Mouse (Mus musculus): Measurements from ENCODE around the gene Rlim. TPM values are rescaled to one million over a fixed set of nuclear protein-coding genes. Genes with fewer than 3 reads are reported as not detected.
A peak's percentile ranks its signal among the peaks of the same experiment; 100 is the strongest.

The Rlim gene
- polyA plus RNA-seq, 1 experiment from 2014 or later, result 34.2 TPM

GRCm38 (mm10) chrX:103984992-103985391, 3.9 kb upstream of the Rlim start:
- Histone ChIP-seq H3K4me2 (replicated peaks; ENCODE audit: low read depth, low read length) (no peak overlapping the region), H3K9ac (replicated peaks; ENCODE audit: low read length) (no peak overlapping the region), H3K9me3 (ENCODE audit: low read length) (peaks cover 3% of the 10 kb centered on the region; the same call in 1 of the 2 replicates), H3K4me1 (ENCODE audit: insufficient read depth, low read length) (no peaks in the 10 kb centered on the region), H3K27me3 (ENCODE audit: insufficient read depth, low read length) (peaks cover 8% of the 10 kb centered on the region; the same call in 1 of the 2 replicates), H3K36me3 (ENCODE audit: insufficient read depth, low read length) (no peaks in the 10 kb centered on the region), H3K27ac (ENCODE audit: low read length) (no peak overlapping the region), H3K4me3 (ENCODE audit: low read length) (no peak overlapping the region)
- no peak for ATAC-seq (ENCODE audit: low FRiP score, low TSS enrichment)
- WGBS, result 44% methylated on average over 5 of the region's 5 CpGs

GRCm38 (mm10) chrX:103981806-103982205, 722 bp upstream of the Rlim start:
- Histone ChIP-seq H3K27me3 (ENCODE audit: insufficient read depth, low read length) (peaks cover 3% of the 10 kb centered on the region; the same call in 1 of the 2 replicates), H3K9ac (replicated peaks; ENCODE audit: low read length) (no peak overlapping the region), H3K4me3 (ENCODE audit: low read length) (peak overlapping the region; percentile 79), H3K4me2 (replicated peaks; ENCODE audit: low read depth, low read length) (peak overlapping the region; percentile 52), H3K27ac (ENCODE audit: low read length) (peak overlapping the region; percentile 90), H3K36me3 (ENCODE audit: insufficient read depth, low read length) (no peaks in the 10 kb centered on the region), H3K9me3 (ENCODE audit: low read length) (peaks cover 3% of the 10 kb centered on the region; the same call in 1 of the 2 replicates), H3K4me1 (ENCODE audit: insufficient read depth, low read length) (no peaks in the 10 kb centered on the region)
- no peak for ATAC-seq (ENCODE audit: low FRiP score, low TSS enrichment)
- 82% methylated on average over 10 of the region's 10 CpGs for WGBS

- no peaks in the 10 kb centered on the region for H3K4me1 ChIP-seq (ENCODE audit: insufficient read depth, low read length)
- peak; percentile 44 for ATAC-seq (ENCODE audit: low FRiP score, low TSS enrichment)
- H3K9me3 ChIP-seq (ENCODE audit: low read length), result peaks cover 3% of the 10 kb centered on the region; the same call in 1 of the 2 replicates
- no peaks in the 10 kb centered on the region for H3K36me3 ChIP-seq (ENCODE audit: insufficient read depth, low read length)
- H3K4me3 ChIP-seq (ENCODE audit: low read length), result peak overlapping the region; percentile 79
- H3K27ac ChIP-seq (ENCODE audit: low read length), result peak overlapping the region; percentile 90
- peak overlapping the region; percentile 86 for H3K9ac ChIP-seq (replicated peaks; ENCODE audit: low read length)
- peak overlapping the region; percentile 57 for H3K4me2 ChIP-seq (replicated peaks; ENCODE audit: low read depth, low read length)
- WGBS, result 34% methylated on average over 49 of the region's 51 CpGs
- no peaks in the 10 kb centered on the region; the same call in 1 of the 2 replicates for H3K27me3 ChIP-seq (ENCODE audit: insufficient read depth, low read length)
These were observed 405 bp downstream of the Rlim start for GRCm38 (mm10) chrX:103980590-103981168.

GRCm38 (mm10) chrX:103980036-103980435, 1.0 kb downstream of the Rlim start:
- Histone ChIP-seq H3K27me3 (ENCODE audit: insufficient read depth, low read length) (no peaks in the 10 kb centered on the region; the same call in 1 of the 2 replicates), H3K36me3 (ENCODE audit: insufficient read depth, low read length) (no peaks in the 10 kb centered on the region), H3K4me1 (ENCODE audit: insufficient read depth, low read length) (no peaks in the 10 kb centered on the region), H3K9me3 (ENCODE audit: low read length) (peaks cover 3% of the 10 kb centered on the region; the same call in 1 of the 2 replicates), H3K4me2 (replicated peaks; ENCODE audit: low read depth, low read length) (peak overlapping the region; percentile 57), H3K27ac (ENCODE audit: low read length) (peak overlapping the region; percentile 90), H3K9ac (replicated peaks; ENCODE audit: low read length) (peak overlapping the region; percentile 86), H3K4me3 (ENCODE audit: low read length) (peak overlapping the region; percentile 79)
- 23% methylated on average over 12 of the region's 12 CpGs for WGBS
- peak; percentile 25; the same call in 1 of the 2 replicates for ATAC-seq (ENCODE audit: low FRiP score, low TSS enrichment)

GRCm38 (mm10) chrX:103939701-103940100, 41.4 kb downstream of the Rlim start:
- 88% methylated on average over 3 of the region's 3 CpGs for WGBS
- H3K27ac ChIP-seq (ENCODE audit: low read length), result no peak overlapping the region

GRCm38 (mm10) chrX:103937333-103937732, 43.8 kb downstream of the Rlim start:
- Histone ChIP-seq H3K4me1 (ENCODE audit: insufficient read depth, low read length) (no peaks in the 10 kb centered on the region), H3K36me3 (ENCODE audit: insufficient read depth, low read length) (no peaks in the 10 kb centered on the region), H3K4me2 (replicated peaks; ENCODE audit: low read depth, low read length) (no peak overlapping the region), H3K27ac (ENCODE audit: low read length) (no peak overlapping the region), H3K27me3 (ENCODE audit: insufficient read depth, low read length) (peaks cover 17% of the 10 kb centered on the region; the same call in 1 of the 2 replicates), H3K9me3 (ENCODE audit: low read length) (no peaks in the 10 kb centered on the region), H3K4me3 (ENCODE audit: low read length) (no peak overlapping the region), H3K9ac (replicated peaks; ENCODE audit: low read length) (no peak overlapping the region)
- 29% methylated on average over 3 of the region's 3 CpGs for WGBS
- no peak for ATAC-seq (ENCODE audit: low FRiP score, low TSS enrichment)

More at GRCm38 (mm10) chrX:103939701-103940100, 41.4 kb downstream of the Rlim start:
- Histone ChIP-seq H3K36me3 (ENCODE audit: insufficient read depth, low read length) (no peaks in the 10 kb centered on the region), H3K4me2 (replicated peaks; ENCODE audit: low read depth, low read length) (no peak overlapping the region), H3K9me3 (ENCODE audit: low read length) (no peaks in the 10 kb centered on the region), H3K27me3 (ENCODE audit: insufficient read depth, low read length) (peaks cover 18% of the 10 kb centered on the region; the same call in 1 of the 2 replicates), H3K4me3 (ENCODE audit: low read length) (no peak overlapping the region), H3K4me1 (ENCODE audit: insufficient read depth, low read length) (no peaks in the 10 kb centered on the region), H3K9ac (replicated peaks; ENCODE audit: low read length) (no peak overlapping the region)
- ATAC-seq (ENCODE audit: low FRiP score, low TSS enrichment), result no peak

- 46% methylated on average over 2 of the region's 2 CpGs for WGBS
- Histone ChIP-seq H3K9me3 (ENCODE audit: low read length) (no peaks in the 10 kb centered on the region), H3K27me3 (ENCODE audit: insufficient read depth, low read length) (peaks cover 13% of the 10 kb centered on the region; the same call in 1 of the 2 replicates), H3K4me3 (ENCODE audit: low read length) (no peak overlapping the region), H3K4me2 (replicated peaks; ENCODE audit: low read depth, low read length) (no peak overlapping the region), H3K4me1 (ENCODE audit: insufficient read depth, low read length) (no peaks in the 10 kb centered on the region), H3K27ac (ENCODE audit: low read length) (no peak overlapping the region), H3K36me3 (ENCODE audit: insufficient read depth, low read length) (no peaks in the 10 kb centered on the region), H3K9ac (replicated peaks; ENCODE audit: low read length) (no peak overlapping the region)
- ATAC-seq (ENCODE audit: low FRiP score, low TSS enrichment), result no peak
These were observed 58.6 kb downstream of the Rlim start for GRCm38 (mm10) chrX:103922436-103922835.

GRCm38 (mm10) chrX:103918954-103919353, 62.1 kb downstream of the Rlim start:
- Histone ChIP-seq H3K27ac (ENCODE audit: low read length) (no peak overlapping the region), H3K9me3 (ENCODE audit: low read length) (no peaks in the 10 kb centered on the region), H3K9ac (replicated peaks; ENCODE audit: low read length) (no peak overlapping the region), H3K4me1 (ENCODE audit: insufficient read depth, low read length) (no peaks in the 10 kb centered on the region), H3K27me3 (ENCODE audit: insufficient read depth, low read length) (peaks cover 27% of the 10 kb centered on the region), H3K36me3 (ENCODE audit: insufficient read depth, low read length) (no peaks in the 10 kb centered on the region), H3K4me3 (ENCODE audit: low read length) (no peak overlapping the region), H3K4me2 (replicated peaks; ENCODE audit: low read depth, low read length) (no peak overlapping the region)
- 41% methylated on average over 5 of the region's 5 CpGs for WGBS
- no peak for ATAC-seq (ENCODE audit: low FRiP score, low TSS enrichment)

GRCm38 (mm10) chrX:103914790-103915189, 66.3 kb downstream of the Rlim start:
- no peak for ATAC-seq (ENCODE audit: low FRiP score, low TSS enrichment)
- peaks cover 41% of the 10 kb centered on the region for H3K27me3 ChIP-seq (ENCODE audit: insufficient read depth, low read length)

More at GRCm38 (mm10) chrX:103914790-103915189, 66.3 kb downstream of the Rlim start:
- Histone ChIP-seq H3K9ac (replicated peaks; ENCODE audit: low read length) (no peak overlapping the region), H3K4me3 (ENCODE audit: low read length) (no peak overlapping the region), H3K4me1 (ENCODE audit: insufficient read depth, low read length) (no peaks in the 10 kb centered on the region), H3K36me3 (ENCODE audit: insufficient read depth, low read length) (no peaks in the 10 kb centered on the region), H3K9me3 (ENCODE audit: low read length) (no peaks in the 10 kb centered on the region), H3K4me2 (replicated peaks; ENCODE audit: low read depth, low read length) (no peak overlapping the region), H3K27ac (ENCODE audit: low read length) (no peak overlapping the region)
- WGBS, result 3% methylated on average over 3 of the region's 3 CpGs

Measured in kidney, embryonic 16.5 days (tissue).